Mouse (Mus musculus): ENCODE measurements at regions not wholly inside any gene's neighbourhood (a gene's known extent, or its start where the extent isn't known, plus 50 kb on each side); places are given as distances from the start of the nearest gene placed in this dataset.

DNA sequence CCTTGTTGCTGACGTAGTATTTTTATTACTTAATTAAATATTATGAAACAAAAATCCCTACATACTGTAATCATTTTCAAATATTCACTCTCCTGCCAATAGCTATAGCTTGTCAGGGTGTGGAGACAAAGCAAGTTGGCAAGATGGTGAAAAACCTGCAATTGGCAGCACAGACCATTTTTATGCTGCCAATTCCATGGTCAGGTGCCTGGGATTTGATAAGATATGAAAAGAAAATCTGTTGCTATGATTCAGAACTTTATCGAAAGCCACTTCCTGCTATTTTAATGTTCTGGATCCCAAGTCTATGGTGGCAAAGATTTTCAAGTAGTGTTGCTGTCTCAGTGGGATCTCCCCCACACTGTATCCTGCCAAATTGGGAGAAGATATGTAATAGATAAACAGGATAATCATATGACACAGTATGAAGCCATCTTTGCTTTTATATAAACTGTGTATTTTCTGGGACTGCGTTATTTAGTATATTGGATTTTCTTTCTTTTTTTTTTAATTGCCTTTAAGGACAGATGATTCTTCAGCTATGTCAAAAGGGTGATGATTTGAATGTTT, 165.3 kb upstream of the Lrrc3b start:
- no peak for DNase-seq (ENCODE audit: low spot score in 2 of 2)

DNA sequence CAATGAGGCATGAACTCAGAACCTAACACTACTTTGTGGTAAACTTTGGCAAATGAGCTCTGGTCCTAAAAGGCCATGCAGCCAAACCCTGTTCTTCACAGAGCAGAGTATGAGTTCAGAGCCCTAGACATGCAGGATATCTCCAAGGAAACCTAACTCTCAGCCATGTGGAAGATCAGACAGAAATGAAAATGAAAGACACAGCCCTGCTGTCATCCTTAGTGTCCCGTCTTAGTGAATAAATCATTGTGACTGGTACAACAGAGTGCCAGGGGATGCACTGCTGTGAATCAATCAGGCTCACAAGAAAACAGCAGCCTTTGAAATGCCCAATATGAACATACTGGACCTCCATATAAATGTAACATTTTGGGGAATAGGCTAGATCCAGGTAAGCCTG, 171.4 kb upstream of the Lrrc3b start:
- DNase-seq (ENCODE audit: low spot score in 2 of 2), result no peak

DNA sequence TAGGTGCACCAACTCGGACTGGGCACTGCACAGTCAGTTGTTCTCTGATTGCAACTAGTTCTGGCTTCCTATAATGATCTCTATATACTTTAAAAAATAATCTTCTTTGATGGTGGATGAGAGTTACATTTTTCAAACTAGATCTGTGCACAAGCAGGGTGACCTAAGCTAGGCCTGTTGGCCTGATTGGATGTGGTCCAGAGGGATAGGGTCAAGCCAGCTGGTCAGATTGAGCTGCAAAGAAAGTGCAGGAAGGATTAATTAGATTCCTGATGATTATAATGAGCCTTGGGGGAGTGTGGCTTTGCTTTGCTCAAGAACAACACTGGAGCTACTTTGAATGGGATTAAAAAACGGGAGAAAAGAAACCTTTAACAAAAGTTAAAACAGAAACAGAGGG, 195.8 kb upstream of the Lrrc3b start:
- DNase-seq (ENCODE audit: low spot score in 2 of 2), result no peak

DNA sequence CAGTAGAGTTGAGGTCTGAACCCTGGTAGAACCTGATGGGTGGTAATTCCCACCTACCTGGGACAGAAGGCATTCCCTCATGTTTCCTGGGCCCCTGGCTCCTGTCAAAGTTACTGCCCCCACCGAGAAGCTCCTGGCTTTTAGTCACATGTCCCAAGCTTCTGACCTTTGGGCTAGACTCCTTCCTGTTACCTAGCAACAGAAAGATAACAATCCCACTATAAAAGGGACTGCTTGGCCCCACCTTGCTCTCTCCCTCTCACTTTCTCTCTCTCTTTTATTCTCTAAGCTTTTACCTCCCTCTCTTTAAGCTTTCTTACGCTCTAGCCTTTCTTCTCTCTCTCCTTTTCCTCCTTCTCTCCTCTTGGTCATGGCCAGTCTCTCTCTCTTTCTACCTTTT, 198.9 kb upstream of the Lrrc3b start:
- no peak for DNase-seq (ENCODE audit: low spot score in 2 of 2)

DNA sequence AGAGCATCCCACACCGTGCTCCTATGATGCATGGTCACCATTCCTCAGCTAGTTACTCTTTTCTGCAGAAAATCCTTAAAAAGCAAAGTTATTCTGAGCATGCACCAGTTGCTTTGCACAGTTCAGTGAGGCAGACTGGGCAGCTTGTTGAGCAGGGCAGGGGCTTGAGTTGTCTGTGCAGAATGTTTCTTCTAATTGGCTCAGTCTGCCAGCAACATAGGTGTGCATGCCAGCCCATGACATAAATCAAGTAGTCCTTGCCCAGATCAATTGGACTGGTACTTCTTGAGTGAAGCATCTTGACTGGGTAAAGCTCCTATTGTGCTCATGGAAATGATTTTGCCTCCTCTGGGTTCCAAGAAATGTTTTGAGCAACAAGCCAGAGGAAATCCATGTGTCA, 200.1 kb upstream of the Lrrc3b start:
- DNase-seq (ENCODE audit: low spot score in 2 of 2), result no peak

DNA sequence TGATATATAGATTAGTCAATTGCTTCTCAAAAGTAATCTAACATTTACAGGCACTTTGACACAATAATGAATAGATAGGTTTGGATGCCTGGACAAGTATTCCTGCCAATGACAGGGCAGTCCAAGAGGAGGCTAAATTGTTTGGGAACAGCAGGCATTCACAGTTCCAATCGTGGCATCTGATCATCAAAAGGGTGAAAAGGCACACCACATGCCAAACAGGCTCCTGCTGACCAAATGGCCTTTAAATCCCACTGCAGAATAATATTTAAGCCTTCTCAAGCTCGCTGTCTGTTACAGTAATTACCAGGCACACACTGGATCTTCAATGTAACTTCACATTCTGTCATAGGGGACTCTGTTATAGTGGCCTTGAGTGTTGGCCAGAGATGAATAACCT, 222.1 kb upstream of the Lrrc3b start:
- DNase-seq (ENCODE audit: low spot score in 2 of 2), result no peak

DNA sequence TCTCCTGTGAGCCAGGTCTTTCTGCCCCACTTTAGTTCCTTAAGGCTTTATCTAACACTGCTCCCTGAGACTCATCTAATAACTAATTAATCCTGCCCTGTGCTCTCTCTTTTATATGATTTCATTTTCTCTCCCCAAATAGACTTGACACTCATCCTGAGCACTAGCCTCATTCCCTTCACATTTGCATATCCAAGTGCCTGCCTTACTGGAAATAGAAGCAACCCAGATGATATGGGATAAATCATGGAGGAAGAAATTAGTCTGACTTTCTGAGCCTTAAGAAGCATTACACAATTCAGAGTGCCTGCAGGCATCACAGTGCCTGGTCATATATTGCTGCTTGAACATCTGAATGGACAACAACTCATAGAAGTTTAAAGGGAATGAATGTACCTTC, 233.5 kb upstream of the Lrrc3b start:
- no peak for DNase-seq (ENCODE audit: low spot score in 2 of 2)

DNA sequence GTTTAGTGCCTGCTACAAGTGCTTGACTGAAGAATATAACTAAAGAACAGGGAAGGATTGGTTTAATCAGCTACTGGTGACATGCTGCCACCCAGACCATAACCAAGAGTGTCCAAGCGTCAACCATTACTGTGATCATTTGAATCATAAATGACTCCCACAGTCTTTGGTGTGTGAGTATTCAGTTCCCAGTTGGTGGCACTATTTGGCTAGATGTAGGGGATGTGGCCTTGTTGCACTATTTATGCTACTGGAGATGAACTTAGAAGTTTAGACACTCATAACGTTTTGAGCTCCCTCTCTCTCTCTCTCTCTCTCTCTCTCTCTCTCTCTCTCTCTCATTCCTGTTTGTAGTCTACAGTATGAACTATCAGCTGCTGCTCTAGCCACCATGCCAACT, 238.4 kb upstream of the Lrrc3b start:
- DNase-seq (ENCODE audit: low spot score in 2 of 2), result no peak

DNA sequence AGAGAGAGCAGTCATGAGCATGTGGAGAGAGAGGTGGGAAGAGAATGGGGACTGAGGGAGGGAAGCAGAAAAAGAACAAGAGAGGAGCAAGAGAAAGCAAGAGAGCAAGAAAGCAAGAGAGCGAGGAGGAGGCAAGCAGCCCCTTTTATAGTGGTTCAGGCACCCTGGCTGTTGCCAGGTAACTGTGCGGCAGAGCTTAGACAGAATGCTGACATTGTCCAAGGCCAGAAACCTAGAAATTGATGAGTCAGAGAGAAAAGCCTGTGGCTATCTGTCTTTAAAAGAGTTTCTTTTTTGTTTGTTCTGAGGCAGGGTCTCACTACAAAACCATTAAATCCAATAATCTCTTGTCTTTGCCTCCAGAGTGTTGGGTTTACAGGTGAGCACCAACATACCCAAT, 240.7 kb upstream of the Lrrc3b start:
- DNase-seq (ENCODE audit: low spot score in 2 of 2), result no peak

DNA sequence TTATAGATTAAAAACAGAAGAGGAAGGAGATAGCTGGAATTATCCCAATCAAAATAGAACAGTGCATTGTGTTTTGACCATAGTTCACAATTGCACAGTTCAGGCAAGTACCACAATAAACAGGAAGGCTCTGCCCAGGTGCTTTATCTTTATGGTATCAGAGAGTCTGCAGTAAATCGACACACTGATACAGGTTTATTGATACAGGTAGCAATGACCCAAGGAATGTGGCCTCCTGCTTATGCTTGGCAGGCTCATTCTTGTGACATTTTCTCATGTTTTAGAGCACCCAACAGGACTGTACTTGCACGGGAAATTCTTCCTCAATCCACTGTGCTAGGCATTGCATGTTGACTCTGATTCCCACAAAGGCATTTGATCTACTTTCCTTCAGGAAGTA, 259.2 kb upstream of the Lrrc3b start:
- DNase-seq (ENCODE audit: low spot score in 2 of 2), result no peak

DNA sequence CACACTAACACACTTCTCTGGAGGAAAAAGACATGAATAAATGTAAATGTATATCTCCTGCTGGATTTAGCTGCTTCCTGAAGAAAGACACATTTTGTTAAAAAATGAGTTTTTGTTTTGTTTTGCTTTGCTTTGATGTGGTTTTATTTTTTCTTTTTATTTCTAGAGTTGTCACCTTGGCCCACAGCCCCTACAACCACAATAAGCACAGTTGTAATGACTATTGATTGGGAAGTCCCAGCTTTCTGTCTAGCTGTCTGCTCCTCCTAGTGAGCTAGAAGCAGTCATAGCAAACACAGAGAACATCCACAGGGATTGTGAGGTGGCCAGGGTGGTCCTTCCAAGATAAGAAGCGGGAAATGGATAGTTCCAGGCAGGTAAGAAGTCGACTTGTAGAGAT, 259.8 kb upstream of the Lrrc3b start:
- no peak for DNase-seq (ENCODE audit: low spot score in 2 of 2)

DNA sequence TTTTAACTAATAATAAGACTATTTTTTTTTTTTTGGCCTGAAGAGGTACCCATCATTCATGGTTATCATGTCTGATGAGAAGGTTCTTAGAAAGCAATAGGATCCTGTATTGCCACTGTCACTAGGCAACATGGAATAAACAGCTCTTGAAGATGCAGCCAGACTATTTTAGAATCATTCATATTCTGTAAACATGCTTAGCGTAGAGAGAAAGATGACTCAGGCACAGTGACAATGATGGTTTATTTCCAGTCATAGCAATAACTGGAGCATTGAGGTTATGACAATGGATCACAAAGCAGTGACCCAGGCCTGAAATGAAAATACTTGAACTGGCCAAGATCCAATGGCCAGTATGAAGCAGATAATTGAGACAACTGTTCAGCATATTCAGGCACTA, 283.3 kb upstream of the Lrrc3b start:
- DNase-seq (ENCODE audit: low spot score in 2 of 2), result no peak

DNA sequence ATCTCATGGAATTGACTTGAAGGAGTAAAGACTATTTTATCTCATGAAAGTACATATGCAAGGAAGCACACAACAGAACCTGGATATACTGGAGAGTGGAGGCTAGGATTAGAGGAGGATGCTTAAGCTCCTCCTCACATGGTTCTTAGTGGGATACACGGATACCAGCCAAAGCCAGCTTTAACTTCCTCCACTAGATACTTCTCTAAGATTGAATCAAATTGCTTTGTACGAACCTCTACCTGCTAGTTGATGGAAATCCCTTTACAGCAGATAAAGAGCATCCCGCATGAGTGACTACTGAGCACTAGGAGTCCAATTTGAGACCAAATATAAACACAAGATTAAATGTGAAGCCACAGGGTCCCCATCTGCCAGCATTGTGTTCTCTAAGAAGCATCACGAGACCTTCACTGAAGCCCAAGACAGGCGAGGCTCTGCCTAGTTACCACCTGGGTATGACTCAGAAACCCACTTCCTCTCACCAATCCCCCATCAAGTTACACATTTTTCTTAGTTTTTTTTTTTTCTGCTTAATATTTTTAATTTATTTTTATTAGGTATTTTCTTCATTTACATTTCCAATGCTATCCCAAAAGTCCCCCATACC, 307.9 kb upstream of the Lrrc3b start:
- DNase-seq (ENCODE audit: low spot score in 2 of 2), result no peak

DNA sequence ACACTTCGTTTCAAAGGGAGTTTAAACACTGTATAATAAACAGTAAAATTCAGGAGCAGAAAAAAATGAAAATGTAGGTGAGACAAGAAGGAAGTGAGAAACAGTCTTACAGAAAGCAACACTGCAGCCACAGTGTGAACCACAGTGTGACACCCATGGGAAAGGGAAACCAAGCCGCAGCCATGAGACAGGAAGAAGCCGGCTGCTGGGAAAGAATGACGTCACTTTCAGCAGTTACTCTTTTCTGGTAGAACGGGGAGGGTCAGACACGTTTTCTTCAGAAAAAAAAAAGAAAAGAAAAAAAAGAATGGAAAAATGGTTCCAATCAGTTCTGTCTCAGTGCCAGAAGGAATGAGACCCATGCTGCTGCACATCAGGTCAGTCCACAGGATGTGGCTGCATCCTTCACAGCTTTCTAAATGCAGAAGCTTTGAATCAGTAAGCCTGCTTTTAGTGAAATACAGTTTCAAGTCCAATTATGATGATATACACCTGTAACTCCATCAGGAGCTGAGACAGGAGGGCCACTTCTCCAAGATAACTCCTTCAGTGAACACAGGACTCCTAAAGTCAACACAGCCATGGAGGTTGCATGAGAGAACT, 331.2 kb upstream of the Lrrc3b start:
- DNase-seq (ENCODE audit: low spot score in 2 of 2), result no peak

DNA sequence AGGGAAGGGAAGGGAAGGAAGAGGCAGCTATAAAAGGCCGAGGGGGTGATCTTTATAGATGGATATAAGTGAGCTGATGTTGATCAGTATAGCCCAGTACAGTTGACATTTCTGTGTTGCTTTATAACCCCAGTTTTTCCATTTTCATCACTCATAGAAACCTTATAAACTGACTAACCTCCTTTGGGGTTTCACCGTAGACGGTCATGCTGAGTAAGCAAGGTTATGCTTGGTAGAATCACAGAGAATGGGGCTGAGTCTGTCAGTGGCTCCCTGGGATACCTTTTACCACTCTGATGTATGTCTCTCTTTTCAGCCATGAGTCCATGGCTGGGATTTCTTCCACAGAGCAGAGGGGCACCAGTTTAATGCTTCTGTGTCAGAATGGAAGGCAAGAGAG, 345.9 kb upstream of the Lrrc3b start:
- no peak for DNase-seq (ENCODE audit: low spot score in 2 of 2)

DNA sequence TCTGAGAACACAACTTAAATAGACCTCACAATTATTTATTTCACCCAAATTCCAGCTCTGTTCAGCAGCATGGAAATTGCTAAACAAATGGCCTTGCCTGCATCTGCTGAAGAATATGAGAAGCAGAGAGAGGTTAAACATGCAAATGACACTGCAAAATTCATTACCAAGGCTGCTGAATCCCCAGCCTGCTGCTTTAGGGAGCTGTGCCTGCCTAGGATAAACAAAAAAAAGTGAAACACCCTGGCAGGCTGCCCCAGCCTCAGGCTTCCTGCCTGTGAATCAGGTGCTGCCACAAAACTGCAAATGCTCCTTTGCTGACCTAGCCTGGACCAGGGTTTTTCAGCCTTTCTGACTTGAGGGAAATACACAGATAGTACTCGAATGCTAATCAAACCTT, 346.4 kb upstream of the Lrrc3b start:
- no peak for DNase-seq (ENCODE audit: low spot score in 2 of 2)

DNA sequence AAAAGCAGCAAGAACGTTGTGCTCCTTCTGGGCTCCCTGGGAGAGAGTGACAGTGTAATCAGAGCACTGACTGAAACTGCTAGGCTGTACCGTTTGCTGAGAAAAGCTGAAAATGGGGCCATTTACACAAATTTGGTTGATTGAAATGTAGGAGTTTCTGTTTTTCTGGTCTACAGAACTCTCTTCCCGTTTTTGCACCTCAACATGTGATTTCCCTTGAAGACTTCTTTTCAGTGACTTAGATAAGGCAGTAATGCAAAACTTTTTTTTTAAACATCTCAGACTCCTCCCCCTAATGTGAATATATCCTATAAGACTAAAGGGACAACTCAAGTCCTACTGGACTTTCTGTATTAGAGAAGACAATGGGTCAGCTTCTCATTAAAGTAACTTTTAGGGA, 356.9 kb upstream of the Lrrc3b start:
- DNase-seq (ENCODE audit: low spot score in 2 of 2), result no peak

DNA sequence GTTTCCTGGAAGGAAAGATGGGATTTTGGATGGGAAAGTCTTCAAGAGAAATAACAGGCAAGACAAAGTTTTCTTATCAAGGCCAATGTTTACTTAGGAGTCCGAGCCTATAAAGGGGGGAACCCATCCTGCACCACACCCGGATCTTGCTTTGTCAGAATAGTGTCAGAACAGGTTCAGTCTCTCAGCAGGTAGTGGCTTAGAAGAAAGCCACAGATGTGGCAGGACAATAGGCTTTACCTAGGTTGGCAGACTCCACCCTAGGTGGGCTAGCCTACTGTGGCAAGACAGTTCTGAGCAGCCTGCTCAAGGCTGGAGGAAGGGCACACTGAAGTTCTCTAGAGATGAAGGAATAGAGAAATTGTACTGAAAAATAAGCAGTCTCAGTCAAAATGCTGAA, 358.2 kb upstream of the Lrrc3b start:
- DNase-seq (ENCODE audit: low spot score in 2 of 2), result no peak

DNA sequence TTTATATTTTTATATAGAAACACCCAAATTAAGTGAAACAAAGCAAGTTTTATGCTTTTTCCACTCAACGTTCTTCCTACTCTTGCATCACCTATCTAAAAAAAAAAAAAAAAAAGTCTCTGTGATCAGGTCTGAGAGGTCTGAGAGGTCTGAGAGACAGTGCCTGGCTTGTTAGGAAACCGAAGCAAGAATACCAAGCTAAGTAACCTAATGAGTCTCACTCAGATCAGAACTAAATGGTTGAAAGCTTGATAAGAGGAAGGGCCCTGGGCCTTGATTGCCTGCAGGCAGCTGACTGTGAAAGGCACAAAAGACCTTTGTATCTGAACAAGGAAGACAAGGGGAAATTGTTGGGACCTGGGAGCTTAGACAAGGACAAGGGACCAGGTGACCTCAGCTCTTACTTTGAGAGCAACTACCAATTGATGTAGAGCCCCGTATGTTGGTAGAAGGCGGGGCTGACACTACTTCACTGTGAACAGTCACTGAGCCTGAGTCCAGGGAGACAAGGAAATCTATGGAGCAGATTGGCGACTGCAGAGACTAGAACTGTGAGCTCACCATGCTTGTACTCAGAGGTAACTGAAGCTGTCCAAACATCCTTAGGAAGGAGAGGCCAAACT, 362.8 kb upstream of the Lrrc3b start:
- no peak for DNase-seq (ENCODE audit: low spot score in 2 of 2)

DNA sequence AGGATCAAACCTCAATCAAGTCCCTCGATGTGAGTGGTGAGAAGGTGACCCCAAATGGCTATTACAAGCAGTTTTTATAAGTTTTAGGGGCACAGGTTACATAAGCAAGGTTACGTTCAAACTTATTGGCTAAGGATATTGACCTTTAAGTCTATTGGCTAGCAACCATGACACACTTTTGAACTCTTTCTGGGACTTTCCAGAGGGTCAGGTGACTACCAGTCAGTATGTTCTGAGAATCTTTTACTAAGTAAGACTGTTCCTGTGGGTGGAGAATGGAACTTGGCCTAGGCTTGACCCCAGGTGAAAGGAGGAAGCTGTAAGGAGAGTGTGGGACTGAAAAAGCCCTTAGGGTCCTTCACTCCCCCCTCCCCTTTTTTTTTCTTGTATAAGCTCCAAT, 370.3 kb upstream of the Lrrc3b start:
- DNase-seq (ENCODE audit: low spot score in 2 of 2), result no peak

DNA sequence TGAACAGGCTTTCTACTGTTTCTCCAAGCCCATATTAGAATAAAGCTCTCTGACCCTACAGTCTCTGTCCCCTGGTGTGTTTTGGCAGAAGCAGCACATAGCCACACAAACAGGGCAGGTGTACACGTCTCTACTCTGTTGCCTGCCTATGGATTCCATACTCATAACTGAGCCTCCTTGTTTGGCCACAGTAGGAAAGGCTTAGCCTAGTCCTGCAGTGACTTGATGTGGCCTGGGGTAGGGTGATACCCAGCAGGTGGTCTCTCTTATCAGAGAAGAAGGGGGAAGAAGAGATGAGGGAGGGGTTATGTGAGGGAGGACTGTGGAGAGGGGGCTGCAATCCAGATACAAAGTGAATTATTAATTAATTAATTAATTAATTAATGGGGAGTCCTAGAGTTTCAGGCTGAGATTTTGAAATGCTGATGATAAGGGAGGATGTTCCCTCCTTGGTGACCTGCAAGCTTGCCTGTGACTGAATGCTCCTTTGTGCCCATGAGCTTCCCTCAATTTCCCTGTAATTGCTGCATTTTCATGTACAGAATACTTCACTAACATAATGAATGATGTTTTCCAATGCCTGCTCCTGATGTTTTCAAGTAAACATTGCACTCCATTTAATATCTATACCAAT, 402.7 kb upstream of the Lrrc3b start:
- no peak for DNase-seq (ENCODE audit: low spot score in 2 of 2)

DNA sequence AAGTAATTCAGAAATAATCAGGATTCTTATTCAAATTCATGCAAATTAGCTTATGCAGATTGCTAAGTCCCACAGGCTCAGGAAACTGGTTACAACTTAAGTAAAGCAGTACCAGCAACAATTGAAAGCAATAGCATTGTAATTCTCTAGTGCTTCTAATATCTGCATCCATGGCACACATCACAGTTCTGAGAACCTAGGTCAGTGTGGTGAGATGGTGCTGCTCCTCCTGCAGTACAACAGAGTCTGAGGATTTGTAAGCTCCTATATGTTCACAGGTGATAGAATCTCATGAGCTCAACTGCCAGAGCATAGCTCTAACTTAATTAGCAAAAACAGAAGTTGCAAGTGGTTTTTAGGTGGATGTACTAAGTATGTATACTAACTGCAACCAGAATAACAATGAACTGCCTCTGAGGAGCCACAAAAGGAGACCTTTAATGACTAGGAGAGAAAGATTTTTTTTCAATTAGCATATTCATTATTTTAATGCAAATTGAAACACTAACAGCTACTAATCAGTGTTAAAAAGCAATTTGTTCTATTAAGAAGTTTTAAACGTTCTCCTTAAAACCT, 403.3 kb upstream of the Lrrc3b start:
- DNase-seq (ENCODE audit: low spot score in 2 of 2), result no peak

DNA sequence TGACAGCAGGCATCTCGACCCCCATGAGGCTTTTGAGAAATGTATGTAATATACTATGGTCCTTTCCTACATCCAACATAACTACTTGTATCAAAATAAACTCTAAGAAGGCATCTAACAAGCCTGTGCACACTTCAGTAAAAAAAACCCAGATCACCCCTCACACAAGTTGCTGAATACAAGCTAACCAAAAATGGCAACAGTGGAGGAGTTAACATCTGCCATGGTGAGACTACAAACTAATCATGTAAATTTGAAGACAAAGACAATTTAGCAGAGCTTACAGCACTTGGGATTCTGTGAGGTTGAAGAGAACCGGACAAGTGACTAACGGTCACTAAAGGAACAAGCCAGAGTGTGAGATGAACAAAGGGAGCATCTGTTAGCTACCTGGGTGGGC, 380.6 kb upstream of the Ngly1 start:
- DNase-seq (ENCODE audit: low spot score in 2 of 2), result no peak

Data from spleen, postnatal 14 days (tissue).